Mouse (Mus musculus): ENCODE measurements at regions not wholly inside any gene's neighbourhood (a gene's known extent, or its start where the extent isn't known, plus 50 kb on each side); places are given as distances from the start of the nearest gene placed in this dataset.

DNA sequence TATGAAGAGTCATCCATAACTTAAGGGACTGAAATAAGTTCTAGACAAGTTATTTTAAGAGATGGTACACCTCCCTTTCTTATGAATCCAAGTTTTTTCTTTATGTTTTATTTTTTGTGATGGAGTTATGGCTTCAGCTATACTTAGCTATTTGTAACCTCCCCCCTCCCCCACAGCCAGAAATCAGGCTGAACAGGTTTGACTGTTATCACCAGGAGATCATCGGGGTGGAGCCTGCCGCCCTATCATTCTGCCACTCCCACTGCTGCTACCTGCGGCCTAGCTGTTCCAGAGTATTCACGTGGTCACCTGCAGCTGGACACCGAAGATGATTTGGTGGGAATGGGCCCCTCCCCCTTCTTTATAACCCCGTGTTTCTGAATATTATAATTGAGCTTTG lies 172.9 kb upstream of the Tpk1 start:
- TF ChIP-seq CTCF (IDR thresholded peaks at IDR 0.05; ENCODE audit: low read depth) (no peak), EP300 (optimal IDR thresholded peaks at IDR 0.05) (no peak)

Data from stomach, postnatal 0 days (tissue).